12 mouse cellular contexts compared by ENCODE assay signal in the genomic region with DNA sequence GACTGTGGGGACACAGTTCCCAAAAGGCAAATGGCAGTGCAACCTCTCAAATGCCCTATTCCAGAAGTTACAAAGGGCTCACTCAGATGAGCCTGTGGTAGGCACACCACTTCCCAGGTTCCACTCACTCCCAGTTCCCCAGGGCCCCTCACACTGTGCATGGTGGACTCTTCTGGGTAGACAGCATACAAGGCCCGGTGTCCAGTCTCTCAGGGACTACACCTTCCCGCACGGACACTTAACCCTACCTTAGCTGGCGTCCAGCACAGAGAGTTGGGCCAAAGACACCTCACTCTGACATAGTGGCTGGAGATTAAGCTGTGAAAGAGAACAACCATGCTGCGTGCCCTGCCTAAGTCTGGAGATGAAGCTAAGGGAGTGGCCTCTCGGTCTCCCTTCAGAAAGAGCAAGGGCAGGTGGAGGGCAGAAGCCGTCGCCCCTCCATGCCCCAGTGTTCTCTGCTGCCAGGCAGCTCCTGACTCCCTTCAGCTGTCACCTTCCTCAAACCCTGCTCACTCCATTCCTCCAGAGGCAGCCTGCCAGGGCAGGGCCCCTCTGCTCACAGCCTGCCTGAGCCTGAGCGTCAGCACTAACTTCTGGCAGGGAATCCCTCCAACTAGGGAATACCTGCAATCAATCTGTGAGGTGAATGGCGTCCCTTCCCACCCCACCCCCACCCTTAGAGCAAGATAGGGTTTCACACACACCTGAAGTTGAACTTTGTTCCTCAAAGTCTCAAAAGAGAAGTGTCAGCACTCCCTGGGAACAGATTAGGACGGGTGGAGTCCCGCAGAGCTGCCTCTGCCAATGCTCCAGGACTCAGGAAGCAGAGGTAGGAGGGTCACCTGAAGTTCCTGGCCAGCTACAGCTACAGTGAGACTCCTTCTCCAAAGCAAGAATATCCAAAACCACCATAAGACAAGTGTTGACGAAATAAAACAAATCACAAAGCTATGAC. TPM values are rescaled to one million over a fixed set of nuclear protein-coding genes. Genes with fewer than 3 reads are reported as not detected.
DNase-seq lines count a peak whose midpoint lies in the region; ATAC-seq lines count a peak whose summit lies in the region.
"Had no signal": no experiment of that assay in that cellular context is flagged by ENCODE, and none has a peak within 500 bp of the region (broad histone marks: within the 10 kb centered on the region; RNA-seq: fewer than 3 reads in every experiment).

No protein-coding gene starts in this region.

- ATAC-seq in kidney, embryonic 14.5 days (ENCODE audit: low FRiP score, low TSS enrichment): no peak
- peak; percentile 76 for ATAC-seq in heart, embryonic 12.5 days (ENCODE audit: insufficient number of reproducible peaks, low FRiP score)
- ATAC-seq in stomach, embryonic 15.5 days (ENCODE audit: insufficient read depth, low FRiP score, low read depth): peak; percentile 63
- ATAC-seq: liver, embryonic 12.5 days had no signal

- H3K4me2 ChIP-seq in kidney, embryonic 14.5 days (replicated peaks; ENCODE audit: low read depth, low read length): no peak overlapping the region
- peak overlapping the region; percentile 46 for H3K4me2 ChIP-seq in heart, embryonic 12.5 days
- H3K4me2 ChIP-seq in stomach, embryonic 15.5 days: no peak overlapping the region
- H3K4me2 ChIP-seq: liver, embryonic 12.5 days had no signal

- no peaks in the 10 kb centered on the region for H3K27me3 ChIP-seq in kidney, embryonic 14.5 days (ENCODE audit: control insufficient read depth, insufficient read depth, low read length)
- H3K27me3 ChIP-seq in heart, embryonic 12.5 days (replicated peaks): no peaks in the 10 kb centered on the region
- H3K27me3 ChIP-seq in stomach, embryonic 15.5 days (replicated peaks): no peaks in the 10 kb centered on the region
- H3K27me3 ChIP-seq: liver, embryonic 12.5 days had no signal

- no peak overlapping the region for H3K4me3 ChIP-seq in kidney, embryonic 14.5 days (ENCODE audit: low read length)
- H3K4me3 ChIP-seq in heart, embryonic 12.5 days: no peak overlapping the region
- no peak overlapping the region for H3K4me3 ChIP-seq in stomach, embryonic 15.5 days (replicated peaks)
- H3K4me3 ChIP-seq: erythroblast, embryonic 14.5 days; liver, embryonic 12.5 days; myocyte had no signal

- 65% methylated on average over 13 of the region's 13 CpGs for WGBS in kidney, embryonic 14.5 days
- WGBS in heart, embryonic 12.5 days: 42% methylated on average over 13 of the region's 13 CpGs
- WGBS in stomach, embryonic 15.5 days: 54% methylated on average over 13 of the region's 13 CpGs

- DNase-seq in kidney, postnatal 10 days: peak; percentile 48
- peak; percentile 82 for DNase-seq in heart, postnatal 4 days
- no peak for DNase-seq in layer of hippocampus, adult 8-10 months (ENCODE audit: low spot score in 2 of 2)
- DNase-seq in B cell, adult 2 months: no peak
- DNase-seq: adrenal gland, postnatal 14 days; thymus, postnatal 36 days had no signal

- H3K27ac ChIP-seq in kidney, embryonic 14.5 days (ENCODE audit: low read depth, low read length): no peak overlapping the region
- H3K27ac ChIP-seq in heart, embryonic 12.5 days (ENCODE audit: poor library complexity, severe bottlenecking): peak overlapping the region; percentile 98
- H3K27ac ChIP-seq in stomach, embryonic 15.5 days: peak overlapping the region; percentile 38
- H3K27ac ChIP-seq: liver, embryonic 12.5 days had no signal

- H3K4me1 ChIP-seq in kidney, embryonic 14.5 days (ENCODE audit: control insufficient read depth, insufficient read depth, low read length): peaks cover 21% of the 10 kb centered on the region; the same call in 1 of the 2 replicates
- peaks cover 89% of the 10 kb centered on the region for H3K4me1 ChIP-seq in heart, embryonic 12.5 days (replicated peaks)
- peaks cover 18% of the 10 kb centered on the region for H3K4me1 ChIP-seq in stomach, embryonic 15.5 days

- H3K9me3 ChIP-seq in kidney, embryonic 14.5 days (ENCODE audit: control insufficient read depth, low read length): no peaks in the 10 kb centered on the region
- no peaks in the 10 kb centered on the region for H3K9me3 ChIP-seq in heart, embryonic 12.5 days (replicated peaks)
- H3K9me3 ChIP-seq in stomach, embryonic 15.5 days: no peaks in the 10 kb centered on the region
- H3K9me3 ChIP-seq: liver, embryonic 12.5 days had no signal

- no peak overlapping the region for H3K9ac ChIP-seq in kidney, embryonic 14.5 days (ENCODE audit: low read depth, low read length)
- peak overlapping the region; percentile 64 for H3K9ac ChIP-seq in heart, embryonic 12.5 days
- no peak overlapping the region for H3K9ac ChIP-seq in stomach, embryonic 15.5 days
- H3K9ac ChIP-seq: liver, embryonic 12.5 days had no signal

- H3K36me3 ChIP-seq in kidney, embryonic 14.5 days (ENCODE audit: control insufficient read depth, insufficient read depth, low read length): peaks cover 5% of the 10 kb centered on the region; the same call in 1 of the 2 replicates
- H3K36me3 ChIP-seq in heart, embryonic 12.5 days: peaks cover 18% of the 10 kb centered on the region
- H3K36me3 ChIP-seq in stomach, embryonic 15.5 days: no peaks in the 10 kb centered on the region

RNA-seq across cellular contexts. Expression of a gene that starts 30.3 kb away (rescaled TPM):
- 6.6 and 12.9 TPM in 2 replicates for polyA plus RNA-seq in kidney, embryonic 14.5 days (2014; fragmentation: Nextera tagmentation; extraction: Ambion mirVana)
- 32.8 and 36.0 TPM in 2 replicates for polyA plus RNA-seq in heart, embryonic 12.5 days (2016; fragmentation: Nextera tagmentation; extraction: Ambion mirVana)
- total RNA-seq in heart, postnatal 4 days (2021): 10 to 100 TPM; 70.1 to 72.6 TPM
- 8.3 and 9.7 TPM in 2 replicates for polyA plus RNA-seq in stomach, embryonic 15.5 days (2015; fragmentation: Nextera tagmentation; extraction: Ambion mirVana)
- 10 to 100 TPM; 55.3 to 61.5 (median 58.6) TPM for total RNA-seq in layer of hippocampus, adult 8-10 months (2022)

Comparison
In these comparisons a context has a peak if more than half of its experiments do, and no peak if none do; other contexts are left out.
1. DNase-seq: peak in kidney, postnatal 10 days (single experiment) and heart, postnatal 4 days (single experiment); none in layer of hippocampus, adult 8-10 months (0 of 2) and B cell, adult 2 months (0 of 2).